Mouse (Mus musculus): ENCODE data around the gene Arl4c. TPM values are rescaled to one million over a fixed set of nuclear protein-coding genes. Genes with fewer than 3 reads are reported as not detected.

Gene Arl4c
- polyA plus RNA-seq, 2 experiments, result 0.27 to 0.76 TPM

DNA sequence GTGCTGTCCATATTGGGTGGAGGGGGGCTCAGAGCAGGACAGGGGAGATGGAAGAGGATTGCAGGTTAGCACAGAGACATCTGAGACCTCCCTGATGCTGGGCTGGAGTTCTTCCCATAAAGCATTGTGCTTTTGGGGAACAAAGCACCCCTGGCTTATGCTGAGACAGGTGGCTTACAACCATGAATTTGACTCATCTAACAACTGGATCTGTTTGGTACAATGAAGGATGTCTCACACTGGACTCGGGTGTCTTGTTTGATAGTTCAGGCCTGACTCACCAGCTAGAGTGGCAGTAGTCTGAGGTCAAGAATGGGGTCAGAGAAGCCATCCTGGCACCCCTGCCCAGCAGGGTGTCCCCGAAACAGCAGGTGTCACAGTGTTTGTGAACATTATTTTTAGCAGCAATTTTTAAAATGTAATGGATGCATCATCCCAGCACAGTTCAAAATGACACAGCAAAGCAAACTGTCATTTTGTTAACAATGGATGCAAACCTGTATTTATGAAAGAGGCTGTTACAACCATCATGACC is 9.7 kb downstream of the Arl4c start:
- TF ChIP-seq EP300 (IDR thresholded peaks at IDR 0.05; ENCODE audit: low read depth) (no peak), CTCF (IDR thresholded peaks at IDR 0.05; ENCODE audit: low read depth) (no peak)
- Histone ChIP-seq H3K4me3 (ENCODE audit: insufficient read depth in 1 of 2, low read depth in 2 of 2, low read length in 2 of 2) (no peak overlapping the region), H3K9me3 (ENCODE audit: control insufficient read depth, low read length) (no peaks in the 10 kb centered on the region), H3K36me3 (replicated peaks; ENCODE audit: control insufficient read depth, insufficient read depth, low read depth) (no peaks in the 10 kb centered on the region), H3K9ac (replicated peaks) (no peak overlapping the region), H3K27me3 (ENCODE audit: control insufficient read depth, insufficient read depth, low read length) (no peaks in the 10 kb centered on the region), H3K4me2 (ENCODE audit: low read depth) (no peak overlapping the region), H3K27ac (no peak overlapping the region), H3K4me1 (replicated peaks; ENCODE audit: control insufficient read depth in 2 of 2, insufficient read depth in 2 of 2, low read length in 1 of 2) (no peaks in the 10 kb centered on the region)
- DNase-seq (ENCODE audit: low read depth in 3 of 3, low spot score in 3 of 3), result no peak
- 56% methylated on average over 2 of the region's 2 CpGs for WGBS (ENCODE audit: insufficient replicate concordance)
- ATAC-seq (ENCODE audit: insufficient read depth), result no peak

DNA sequence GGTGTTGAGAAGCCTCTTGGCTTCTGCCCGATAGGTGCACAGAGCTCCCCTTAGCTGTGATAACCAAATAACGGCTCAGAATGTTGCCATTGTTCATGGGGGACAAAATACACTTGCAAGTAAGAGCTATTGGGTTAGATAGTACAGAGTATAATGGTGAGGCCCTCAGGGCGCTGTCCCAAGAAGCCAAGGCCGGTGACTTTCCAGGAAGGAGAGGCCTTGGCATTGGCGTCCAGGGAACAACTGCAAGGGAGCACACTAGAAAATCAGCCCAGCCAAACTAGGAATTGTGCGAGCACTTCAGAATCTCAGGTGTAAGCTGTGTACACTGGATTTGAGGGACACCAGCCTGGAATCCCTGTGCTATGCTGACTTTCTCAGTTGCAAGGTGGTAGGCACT is 11.4 kb downstream of the Arl4c start:
- Histone ChIP-seq H3K9ac (replicated peaks) (no peak overlapping the region), H3K4me1 (replicated peaks; ENCODE audit: control insufficient read depth in 2 of 2, insufficient read depth in 2 of 2, low read length in 1 of 2) (no peaks in the 10 kb centered on the region), H3K27ac (no peak overlapping the region), H3K4me2 (ENCODE audit: low read depth) (no peak overlapping the region), H3K36me3 (replicated peaks; ENCODE audit: control insufficient read depth, insufficient read depth, low read depth) (no peaks in the 10 kb centered on the region), H3K27me3 (ENCODE audit: control insufficient read depth, insufficient read depth, low read length) (no peaks in the 10 kb centered on the region), H3K4me3 (ENCODE audit: insufficient read depth in 1 of 2, low read depth in 2 of 2, low read length in 2 of 2) (no peak overlapping the region), H3K9me3 (ENCODE audit: control insufficient read depth, low read length) (no peaks in the 10 kb centered on the region)
- 62% methylated on average over 6 of the region's 6 CpGs for WGBS (ENCODE audit: insufficient replicate concordance)
- DNase-seq (ENCODE audit: low read depth in 3 of 3, low spot score in 3 of 3), result no peak
- TF ChIP-seq CTCF (IDR thresholded peaks at IDR 0.05; ENCODE audit: low read depth) (no peak), EP300 (IDR thresholded peaks at IDR 0.05; ENCODE audit: low read depth) (no peak)
- ATAC-seq (ENCODE audit: insufficient read depth), result no peak

DNA sequence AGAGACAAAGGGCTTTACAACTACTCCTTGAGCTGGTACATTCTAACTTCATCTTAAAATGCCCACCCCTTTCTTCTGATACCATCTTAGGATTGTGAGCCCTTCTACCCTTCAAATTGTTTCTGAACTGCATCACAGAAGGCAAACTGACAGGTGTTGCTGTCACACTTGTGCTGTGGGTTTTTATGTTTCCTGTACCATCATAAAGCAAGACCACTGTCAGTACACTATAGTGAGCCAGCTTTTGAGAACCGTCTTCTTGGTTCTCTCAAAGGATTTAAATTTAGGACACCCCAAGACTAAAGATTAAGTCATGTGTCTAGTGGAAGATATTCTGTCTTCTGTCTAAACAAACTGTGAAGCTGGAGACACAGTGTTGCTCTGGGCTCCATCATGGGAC is 17.3 kb downstream of the Arl4c start:
- H3K4me1 ChIP-seq (replicated peaks; ENCODE audit: control insufficient read depth in 2 of 2, insufficient read depth in 2 of 2, low read length in 1 of 2), result no peaks in the 10 kb centered on the region
- H3K4me2 ChIP-seq (ENCODE audit: low read depth), result no peak overlapping the region
- H3K27ac ChIP-seq, result no peak overlapping the region
- TF ChIP-seq EP300 (IDR thresholded peaks at IDR 0.05; ENCODE audit: low read depth) (no peak), CTCF (IDR thresholded peaks at IDR 0.05; ENCODE audit: low read depth) (no peak)
- no peaks in the 10 kb centered on the region for H3K36me3 ChIP-seq (replicated peaks; ENCODE audit: control insufficient read depth, insufficient read depth, low read depth)
- H3K9me3 ChIP-seq (ENCODE audit: control insufficient read depth, low read length), result no peaks in the 10 kb centered on the region
- no peak for DNase-seq (ENCODE audit: low read depth in 3 of 3, low spot score in 3 of 3)
- H3K9ac ChIP-seq (replicated peaks), result no peak overlapping the region
- WGBS (ENCODE audit: insufficient replicate concordance), result 44% methylated on average over 1 of the region's 1 CpGs
- H3K27me3 ChIP-seq (ENCODE audit: control insufficient read depth, insufficient read depth, low read length), result no peaks in the 10 kb centered on the region
- no peak overlapping the region for H3K4me3 ChIP-seq (ENCODE audit: insufficient read depth in 1 of 2, low read depth in 2 of 2, low read length in 2 of 2)
- ATAC-seq (ENCODE audit: insufficient read depth), result no peak

DNA sequence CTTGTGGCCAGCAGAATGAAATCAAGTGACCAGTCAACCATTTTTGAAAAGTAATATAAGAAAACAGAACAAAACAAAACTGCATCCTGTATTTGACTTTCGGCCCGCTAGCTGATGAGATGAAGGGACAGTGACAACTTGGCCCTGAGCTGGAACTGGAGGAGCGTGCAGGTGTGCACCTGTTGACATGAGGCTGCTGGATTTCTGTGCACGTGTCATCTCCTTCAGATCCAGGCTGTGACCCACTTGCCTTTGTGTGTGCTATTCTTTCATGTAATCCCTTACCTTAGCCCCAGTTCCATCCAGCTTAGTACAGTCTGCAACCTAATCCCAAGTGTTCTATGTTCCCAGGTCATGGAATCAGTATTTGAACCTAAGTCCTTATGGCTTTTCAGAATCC is 20.4 kb downstream of the Arl4c start:
- 65% methylated on average over 4 of the region's 4 CpGs for WGBS (ENCODE audit: insufficient replicate concordance)
- Histone ChIP-seq H3K9me3 (ENCODE audit: control insufficient read depth, low read length) (no peaks in the 10 kb centered on the region), H3K4me2 (ENCODE audit: low read depth) (no peak overlapping the region), H3K9ac (replicated peaks) (no peak overlapping the region), H3K4me3 (ENCODE audit: insufficient read depth in 1 of 2, low read depth in 2 of 2, low read length in 2 of 2) (no peak overlapping the region), H3K27ac (no peak overlapping the region), H3K4me1 (replicated peaks; ENCODE audit: control insufficient read depth in 2 of 2, insufficient read depth in 2 of 2, low read length in 1 of 2) (no peaks in the 10 kb centered on the region), H3K27me3 (ENCODE audit: control insufficient read depth, insufficient read depth, low read length) (no peaks in the 10 kb centered on the region), H3K36me3 (replicated peaks; ENCODE audit: control insufficient read depth, insufficient read depth, low read depth) (no peaks in the 10 kb centered on the region)
- no peak for TF ChIP-seq EP300 (IDR thresholded peaks at IDR 0.05; ENCODE audit: low read depth)
- TF ChIP-seq CTCF (IDR thresholded peaks at IDR 0.05; ENCODE audit: low read depth), result no peak
- ATAC-seq (ENCODE audit: insufficient read depth) (no peak), DNase-seq (ENCODE audit: low read depth in 3 of 3, low spot score in 3 of 3) (no peak)

DNA sequence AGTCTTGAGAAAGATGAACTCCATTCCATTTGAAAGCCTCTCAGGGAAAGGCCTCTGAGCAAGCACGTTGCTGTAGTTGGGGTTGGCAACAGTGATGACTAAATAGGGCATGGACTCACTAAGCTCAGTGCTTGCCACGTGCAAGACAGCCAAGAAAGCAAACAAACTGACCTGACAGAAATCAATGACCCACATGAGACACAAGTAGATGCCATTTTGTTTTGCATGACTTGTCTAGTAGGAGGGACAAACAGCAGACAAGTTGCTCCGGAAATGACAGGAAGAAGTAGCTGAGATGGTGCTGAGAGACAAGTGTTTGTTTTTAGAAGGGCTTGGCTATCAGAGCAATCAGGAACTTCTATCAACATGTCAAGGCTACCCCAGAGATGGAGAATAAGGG is 21.2 kb downstream of the Arl4c start:
- no peak overlapping the region for H3K9ac ChIP-seq (replicated peaks)
- no peak for TF ChIP-seq CTCF (IDR thresholded peaks at IDR 0.05; ENCODE audit: low read depth)
- no peak for TF ChIP-seq EP300 (IDR thresholded peaks at IDR 0.05; ENCODE audit: low read depth)
- H3K36me3 ChIP-seq (replicated peaks; ENCODE audit: control insufficient read depth, insufficient read depth, low read depth), result no peaks in the 10 kb centered on the region
- DNase-seq (ENCODE audit: low read depth in 3 of 3, low spot score in 3 of 3) (no peak), ATAC-seq (ENCODE audit: insufficient read depth) (no peak)
- no peak overlapping the region for H3K4me2 ChIP-seq (ENCODE audit: low read depth)
- no peaks in the 10 kb centered on the region for H3K4me1 ChIP-seq (replicated peaks; ENCODE audit: control insufficient read depth in 2 of 2, insufficient read depth in 2 of 2, low read length in 1 of 2)
- H3K9me3 ChIP-seq (ENCODE audit: control insufficient read depth, low read length), result no peaks in the 10 kb centered on the region
- 38% methylated on average over 3 of the region's 3 CpGs for WGBS (ENCODE audit: insufficient replicate concordance)
- no peaks in the 10 kb centered on the region for H3K27me3 ChIP-seq (ENCODE audit: control insufficient read depth, insufficient read depth, low read length)
- no peak overlapping the region for H3K4me3 ChIP-seq (ENCODE audit: insufficient read depth in 1 of 2, low read depth in 2 of 2, low read length in 2 of 2)
- H3K27ac ChIP-seq, result no peak overlapping the region

Measured in liver, embryonic 14.5 days (tissue).